Mouse (Mus musculus) hindbrain, embryonic 15.5 days (tissue): Measurements from ENCODE around the gene Wnt5b. TPM values are rescaled to one million over a fixed set of nuclear protein-coding genes. Genes with fewer than 3 reads are reported as not detected.
A peak's percentile ranks its signal among the peaks of the same experiment; 100 is the strongest.
"Not testable (repeated sequence)": the region's sequence is repeated elsewhere in the genome, so short reads cannot be mapped to it uniquely, and the experiment has no call there.

ENCODE experiments used
- ATAC-seq: fragments of 200-750 bp; cut with Nextera tagmentation; 2 replicates; pipeline ENCODE4 v1.8.0; 2017; ENCODE audit warnings: low read depth, moderate number of reproducible peaks, moderate TSS enrichment; ENCODE audit not compliant: low FRiP score
- H3K27ac ChIP-seq: fragments of 300-500 bp; sonication (generic); replicated peaks from 2 replicates; pipeline ENCODE4 v1.5.1; 2015; ENCODE audit warnings: mild to moderate bottlenecking, inconsistent platforms
- H3K27me3 ChIP-seq: fragments of 300-500 bp; sonication (generic); 2 replicates; pipeline ENCODE4 v1.6.1; 2015; ENCODE audit warnings: control low read depth, inconsistent platforms
- H3K36me3 ChIP-seq: fragments of 300-500 bp; sonication (generic); 2 replicates; pipeline ENCODE4 v1.6.1; 2015; ENCODE audit warnings: control low read depth, inconsistent platforms
- H3K4me1 ChIP-seq: fragments of 300-500 bp; sonication (generic); replicated peaks from 2 replicates; pipeline ENCODE4 v1.6.1; 2015; ENCODE audit warnings: control low read depth, inconsistent platforms
- H3K4me2 ChIP-seq: fragments of 300-500 bp; sonication (generic); 2 replicates; pipeline ENCODE4 v1.6.1; 2015; ENCODE audit warnings: moderate library complexity, mild to moderate bottlenecking, inconsistent platforms
- H3K4me3 ChIP-seq: fragments of 300-500 bp; sonication (generic); 2 replicates; pipeline ENCODE4 v1.5.1; 2015; ENCODE audit warnings: mild to moderate bottlenecking, inconsistent platforms
- H3K9ac ChIP-seq: fragments of 300-500 bp; sonication (generic); 2 replicates; pipeline ENCODE4 v1.6.1; 2015; ENCODE audit warnings: inconsistent platforms
- H3K9me3 ChIP-seq: fragments of 300-500 bp; sonication (generic); 2 replicates; pipeline ENCODE4 v1.6.1; 2016; ENCODE audit warnings: control low read depth, inconsistent platforms
- WGBS: fragments of 180-500 bp; shearing (Covaris S2); methylation state at CpG from one replicate; pipeline ENCODE4 v1.1.7; 2015; 5-methylcytosine and 5-hydroxymethylcytosine counted together
- polyA plus RNA-seq: library from polyadenylated mRNA; unstranded; fragments of >200 nt; fragmentation: Nextera tagmentation; extraction: Ambion mirVana; gene quantifications from 2 replicates; pipeline ENCODE4 v1.2.1, GENCODE M21; 2015

Wnt5b gene
- polyA plus RNA-seq, 1 experiment from 2014 or later = 6.6 TPM

DNA sequence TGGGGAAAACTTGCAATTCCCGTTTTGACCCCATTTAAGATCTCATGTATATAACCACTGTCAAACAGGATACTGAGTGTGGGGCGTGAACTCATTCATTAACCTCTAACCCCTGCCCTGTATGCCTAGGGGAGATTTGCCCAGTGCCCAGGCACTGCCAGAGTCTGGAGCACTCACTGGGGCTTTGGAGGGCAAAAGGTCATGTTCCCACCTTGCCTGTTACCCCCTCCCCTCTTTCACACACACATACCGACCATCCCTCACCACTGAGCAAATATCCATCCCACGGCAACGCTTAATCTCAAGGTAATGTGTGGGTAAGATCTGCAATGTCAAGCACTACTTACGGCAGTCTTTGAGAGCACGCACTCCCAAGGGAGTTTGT lies 51.5 kb downstream of the Wnt5b start:
- no peak overlapping the region for H3K9ac ChIP-seq
- H3K9me3 ChIP-seq = no peaks in the 10 kb centered on the region
- H3K4me3 ChIP-seq = no peak overlapping the region
- no peaks in the 10 kb centered on the region for H3K36me3 ChIP-seq
- peaks cover 24% of the 10 kb centered on the region for H3K4me1 ChIP-seq
- no peaks in the 10 kb centered on the region for H3K27me3 ChIP-seq
- ATAC-seq = 0 out of 2 replicates have a peak, but pooled peaks have one; percentile 7
- H3K4me2 ChIP-seq = no peak overlapping the region
- H3K27ac ChIP-seq = no peak overlapping the region
- WGBS = 23% methylated on average over 7 of the region's 7 CpGs

DNA sequence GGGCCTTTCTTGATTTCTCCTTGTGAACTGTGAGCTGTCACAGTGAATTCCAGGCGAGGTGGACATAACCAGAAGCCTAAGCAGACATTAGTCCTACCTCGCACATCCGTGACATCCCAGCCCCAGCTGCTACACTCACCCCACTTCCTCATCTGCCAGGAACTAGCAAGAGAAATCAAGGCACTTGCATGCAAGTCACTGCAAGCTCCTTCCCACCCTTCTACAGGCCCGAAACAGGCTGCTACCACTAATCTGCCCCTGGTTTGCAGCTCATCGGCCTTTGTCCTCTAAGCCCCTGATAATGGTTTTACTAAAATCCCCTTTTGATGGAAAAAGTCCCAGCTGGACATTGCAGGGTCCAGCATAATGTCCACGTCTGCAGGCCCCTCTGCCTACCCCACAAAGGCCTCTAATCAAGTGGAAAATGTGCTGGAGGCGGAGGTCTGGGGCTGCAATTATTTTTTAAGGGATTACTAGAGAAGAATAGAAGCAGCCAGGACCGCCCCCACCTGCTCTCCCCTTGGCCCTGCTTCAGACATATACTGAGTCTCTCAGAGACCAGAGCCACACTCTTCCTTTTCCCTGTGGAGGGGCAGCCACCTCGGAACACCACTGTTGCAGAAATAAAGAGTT lies 52.0 kb downstream of the Wnt5b start:
- no peak for ATAC-seq
- H3K9ac ChIP-seq = no peak overlapping the region
- H3K9me3 ChIP-seq = no peaks in the 10 kb centered on the region
- 37% methylated on average over 9 of the region's 9 CpGs for WGBS
- no peaks in the 10 kb centered on the region for H3K27me3 ChIP-seq
- peaks cover 24% of the 10 kb centered on the region for H3K4me1 ChIP-seq
- no peaks in the 10 kb centered on the region for H3K36me3 ChIP-seq
- H3K4me2 ChIP-seq = no peak overlapping the region
- H3K4me3 ChIP-seq = no peak overlapping the region
- no peak overlapping the region for H3K27ac ChIP-seq

DNA sequence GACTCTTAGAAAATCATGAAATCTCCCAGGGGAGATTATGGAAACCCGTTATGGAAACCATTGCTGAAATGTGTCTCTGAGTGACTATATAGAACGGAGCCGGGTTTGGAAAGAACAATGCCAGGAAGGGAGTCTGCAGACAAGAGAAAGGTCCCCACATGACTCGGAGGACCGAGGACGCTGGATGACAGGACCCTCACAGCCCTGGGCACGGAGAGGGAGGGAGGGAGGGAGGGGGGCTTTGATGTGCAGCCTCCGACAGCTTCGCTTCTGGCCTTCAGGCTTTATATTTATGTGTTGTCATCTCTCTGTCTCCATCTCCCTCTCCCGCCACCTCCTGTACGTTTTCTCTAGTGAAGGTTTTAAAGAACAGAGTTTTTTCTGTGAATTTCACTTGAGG lies 53.1 kb downstream of the Wnt5b start:
- no peaks in the 10 kb centered on the region for H3K27me3 ChIP-seq
- H3K27ac ChIP-seq = no peak overlapping the region
- peak overlapping the region; percentile 43 for H3K4me2 ChIP-seq
- peaks cover 24% of the 10 kb centered on the region for H3K4me1 ChIP-seq
- 0 out of 2 replicates have a peak overlapping the region, but pooled peaks have one; percentile 8 for H3K4me3 ChIP-seq
- H3K9ac ChIP-seq = 0 out of 2 replicates have a peak overlapping the region, but pooled peaks have one; percentile 2
- ATAC-seq = no peak
- H3K36me3 ChIP-seq = no peaks in the 10 kb centered on the region
- H3K9me3 ChIP-seq = no peaks in the 10 kb centered on the region
- WGBS = 15% methylated on average over 11 of the region's 11 CpGs

DNA sequence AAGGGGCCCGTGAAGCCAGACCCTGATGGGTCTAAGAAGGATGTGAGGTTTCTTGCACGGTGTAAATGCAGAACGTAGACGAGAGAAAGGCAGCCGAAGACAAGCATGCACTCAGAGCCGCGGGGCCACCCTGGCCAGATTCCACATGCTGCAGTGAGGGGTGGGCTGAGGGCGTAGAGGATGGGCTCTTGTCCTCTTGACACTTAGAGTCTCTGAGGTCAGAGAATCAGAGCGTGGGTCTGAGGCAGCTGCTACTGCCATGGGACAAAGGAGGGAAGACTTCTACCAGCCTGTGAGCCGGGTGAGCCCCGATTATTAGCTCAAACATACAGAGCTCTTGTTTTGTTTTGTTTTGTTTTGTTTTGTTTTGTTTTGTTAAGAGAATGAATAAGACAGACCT lies 53.6 kb downstream of the Wnt5b start:
- H3K4me1 ChIP-seq = peaks cover 24% of the 10 kb centered on the region
- 7% methylated on average over 11 of the region's 11 CpGs for WGBS
- H3K27ac ChIP-seq = no peak overlapping the region
- ATAC-seq = peak; percentile 19; the same call in 1 of the 2 replicates
- peak overlapping the region; percentile 43 for H3K4me2 ChIP-seq
- H3K36me3 ChIP-seq = no peaks in the 10 kb centered on the region
- no peaks in the 10 kb centered on the region for H3K27me3 ChIP-seq
- H3K9me3 ChIP-seq = no peaks in the 10 kb centered on the region
- H3K4me3 ChIP-seq = 0 out of 2 replicates have a peak overlapping the region, but pooled peaks have one; percentile 8
- no peak overlapping the region for H3K9ac ChIP-seq

DNA sequence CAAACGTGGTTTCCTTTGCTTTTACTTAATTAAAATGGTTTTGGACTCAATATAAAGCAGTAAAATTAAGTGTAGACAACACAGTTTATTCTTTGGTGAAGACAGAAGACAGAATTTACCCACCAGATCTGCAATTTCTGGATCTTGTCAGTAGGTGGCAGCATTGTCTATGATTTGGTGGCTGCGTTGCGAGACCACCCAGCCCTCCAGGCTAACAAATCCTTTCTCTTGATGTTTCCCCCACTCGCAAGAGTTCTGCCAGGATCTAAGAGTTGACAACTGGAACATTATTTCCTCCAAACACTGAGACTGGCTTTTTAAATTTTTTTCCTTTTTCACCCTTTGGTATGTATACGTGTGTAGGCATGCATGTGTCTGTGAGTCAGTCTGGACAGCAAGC lies 54.4 kb downstream of the Wnt5b start:
- H3K4me2 ChIP-seq = peak overlapping the region; percentile 21; the same call in 1 of the 2 replicates
- no peak overlapping the region for H3K27ac ChIP-seq
- H3K9me3 ChIP-seq = no peaks in the 10 kb centered on the region
- no peak overlapping the region for H3K9ac ChIP-seq
- peak; percentile 17; the same call in 1 of the 2 replicates for ATAC-seq
- no peak overlapping the region for H3K4me3 ChIP-seq
- H3K4me1 ChIP-seq = peaks cover 25% of the 10 kb centered on the region
- H3K27me3 ChIP-seq = no peaks in the 10 kb centered on the region
- H3K36me3 ChIP-seq = no peaks in the 10 kb centered on the region
- 13% methylated on average over 5 of the region's 5 CpGs for WGBS

DNA sequence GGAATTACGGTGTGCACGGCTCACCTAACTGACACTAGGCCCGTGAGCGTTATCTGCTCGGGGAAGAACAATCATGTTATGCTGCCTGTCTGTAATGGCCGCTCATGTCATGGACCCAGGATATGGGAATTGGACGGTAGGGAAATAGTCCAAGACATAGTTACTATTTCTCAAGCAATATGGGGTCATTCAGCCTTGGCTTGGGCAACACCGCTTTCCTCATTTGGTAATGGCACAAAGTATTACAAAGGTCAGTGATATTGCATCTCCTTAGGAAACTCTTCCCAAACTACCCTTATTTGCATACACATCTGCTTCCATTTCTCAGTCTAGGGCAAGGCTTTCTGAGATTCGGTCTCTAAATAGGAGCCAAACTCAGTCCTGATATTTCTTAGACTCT lies 56.5 kb downstream of the Wnt5b start:
- H3K9ac ChIP-seq = no peak overlapping the region
- H3K36me3 ChIP-seq = 0 out of 2 replicates have a peak, but pooled peaks cover 3% of the 10 kb centered on the region
- H3K27me3 ChIP-seq = no peaks in the 10 kb centered on the region
- H3K9me3 ChIP-seq = no peaks in the 10 kb centered on the region
- no peak overlapping the region for H3K27ac ChIP-seq
- no peak overlapping the region for H3K4me2 ChIP-seq
- H3K4me3 ChIP-seq = no peak overlapping the region
- peaks cover 45% of the 10 kb centered on the region for H3K4me1 ChIP-seq
- ATAC-seq = no peak
- 93% methylated on average over 9 of the region's 9 CpGs for WGBS

DNA sequence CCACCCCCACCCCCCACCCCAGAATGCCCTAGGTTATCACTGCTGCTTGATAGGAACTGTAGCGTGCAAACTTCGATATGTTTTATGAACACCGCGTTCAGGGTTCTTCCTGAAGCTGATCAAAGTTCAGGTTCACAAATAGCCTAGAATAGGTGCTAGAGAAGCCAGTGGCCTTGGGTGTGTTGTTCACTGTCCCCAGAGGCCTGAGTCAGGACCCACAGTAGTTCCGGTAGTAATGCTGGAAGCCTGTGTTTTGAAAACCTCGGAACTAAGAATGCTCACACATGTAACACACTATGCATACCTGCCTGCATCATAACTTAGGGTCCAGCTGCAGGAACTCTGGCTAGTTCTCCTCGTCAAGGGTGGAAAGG lies 57.1 kb downstream of the Wnt5b start:
- no peaks in the 10 kb centered on the region for H3K27me3 ChIP-seq
- no peak for ATAC-seq
- no peak overlapping the region for H3K4me2 ChIP-seq
- H3K9ac ChIP-seq = no peak overlapping the region
- no peak overlapping the region for H3K27ac ChIP-seq
- no peak overlapping the region for H3K4me3 ChIP-seq
- no peaks in the 10 kb centered on the region for H3K9me3 ChIP-seq
- 94% methylated on average over 7 of the region's 7 CpGs for WGBS
- peaks cover 44% of the 10 kb centered on the region for H3K4me1 ChIP-seq
- H3K36me3 ChIP-seq = 0 out of 2 replicates have a peak, but pooled peaks cover 3% of the 10 kb centered on the region

DNA sequence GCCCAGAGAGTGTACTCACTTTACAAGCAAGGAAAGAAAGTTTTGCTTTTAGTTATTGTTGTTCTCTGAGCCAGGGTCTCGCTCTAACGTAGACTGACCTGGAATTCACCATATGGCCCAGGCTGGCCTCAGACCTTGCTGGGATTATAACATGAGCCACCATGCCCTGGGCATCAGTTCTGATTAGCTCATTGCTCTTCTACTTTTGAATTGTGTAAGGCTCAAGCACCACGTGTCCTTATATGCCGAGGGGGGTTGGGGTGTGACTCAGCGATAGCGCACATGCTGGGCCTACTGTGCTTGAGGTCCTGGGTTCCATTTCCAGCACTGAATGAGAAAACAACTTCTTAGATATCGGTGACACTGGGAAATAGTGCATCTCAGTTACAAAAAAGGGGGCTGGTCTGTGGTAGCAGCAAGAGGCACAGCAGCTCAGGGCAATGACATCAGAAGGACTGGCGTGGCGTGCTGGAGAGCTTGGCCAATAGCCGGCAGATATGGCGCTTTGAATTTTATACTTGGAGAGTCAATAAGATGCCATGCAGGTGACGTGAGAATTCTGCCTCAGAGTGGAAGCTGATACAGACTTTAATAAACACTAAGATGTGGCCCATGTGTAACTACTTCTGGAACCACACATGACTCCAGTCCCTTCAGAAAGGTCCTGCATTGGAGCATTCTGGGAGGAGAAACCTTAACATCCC lies 57.6 kb downstream of the Wnt5b start:
- H3K4me2 ChIP-seq = no peak overlapping the region
- H3K9me3 ChIP-seq = no peaks in the 10 kb centered on the region
- no peak overlapping the region for H3K27ac ChIP-seq
- 92% methylated on average over 12 of the region's 12 CpGs for WGBS
- H3K4me1 ChIP-seq = peaks cover 47% of the 10 kb centered on the region
- H3K36me3 ChIP-seq = 0 out of 2 replicates have a peak, but pooled peaks cover 3% of the 10 kb centered on the region
- no peak overlapping the region for H3K4me3 ChIP-seq
- H3K27me3 ChIP-seq = no peaks in the 10 kb centered on the region
- ATAC-seq = no peak
- H3K9ac ChIP-seq = no peak overlapping the region

DNA sequence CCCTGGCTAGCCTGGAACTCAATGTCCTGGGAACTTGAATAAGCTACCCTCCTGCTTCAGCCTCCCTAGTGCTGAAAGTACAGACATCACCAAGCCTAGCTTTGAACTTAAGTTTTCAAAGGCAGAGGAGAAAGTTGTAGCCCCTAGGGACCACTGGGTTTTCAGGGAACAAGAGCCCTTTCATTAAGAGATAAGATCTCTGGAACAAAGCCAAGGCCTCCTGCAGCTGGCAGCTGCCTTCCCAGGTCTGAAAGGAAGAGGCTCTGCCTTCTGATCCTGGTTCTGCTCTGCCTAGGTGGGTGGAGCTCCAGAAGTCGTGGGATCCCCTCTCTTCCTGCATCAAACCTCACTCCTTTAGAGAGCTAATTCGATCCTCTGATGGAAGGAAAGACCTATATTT lies 58.7 kb downstream of the Wnt5b start:
- Histone ChIP-seq H3K36me3 (0 out of 2 replicates have a peak, but pooled peaks cover 3% of the 10 kb centered on the region), H3K4me2 (no peak overlapping the region), H3K4me3 (no peak overlapping the region), H3K27ac (no peak overlapping the region), H3K9ac (no peak overlapping the region), H3K4me1 (peaks cover 41% of the 10 kb centered on the region), H3K9me3 (no peaks in the 10 kb centered on the region), H3K27me3 (no peaks in the 10 kb centered on the region)
- ATAC-seq = no peak
- 13% methylated on average over 2 of the region's 2 CpGs for WGBS

DNA sequence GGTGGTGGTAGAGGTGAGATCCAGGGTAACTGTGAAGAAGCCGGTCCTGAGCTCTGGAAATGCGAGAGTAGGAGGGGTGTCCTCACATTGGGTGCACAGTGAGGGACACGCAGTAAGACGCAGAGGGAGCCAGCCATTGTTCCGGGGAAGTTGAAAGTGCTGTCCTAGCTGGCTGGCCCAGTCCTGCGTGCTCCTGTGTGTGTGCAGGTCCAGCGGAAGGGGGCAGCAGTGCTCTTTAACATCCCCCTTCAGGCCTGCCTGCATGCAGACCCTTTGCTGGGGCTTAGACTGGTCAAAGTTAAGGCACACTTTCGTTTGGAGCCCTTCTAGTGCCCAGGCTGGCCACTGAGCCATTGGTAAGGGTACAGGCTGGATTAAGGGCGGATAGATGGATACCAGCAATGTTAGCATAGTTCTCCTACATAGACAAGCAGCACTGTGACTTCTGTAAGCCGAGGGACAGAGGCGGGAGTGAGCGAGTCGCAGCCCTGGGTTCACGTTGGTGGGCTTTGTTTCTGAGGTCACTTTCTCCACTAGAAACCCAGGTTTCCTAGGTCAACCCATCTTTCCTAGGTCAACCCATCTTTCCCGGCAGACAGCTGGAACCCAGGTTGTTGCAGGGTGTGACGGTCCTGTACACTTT lies 61.1 kb downstream of the Wnt5b start:
- peak overlapping the region; percentile 76 for H3K4me3 ChIP-seq
- peak overlapping the region; percentile 99 for H3K4me2 ChIP-seq
- H3K27me3 ChIP-seq = no peaks in the 10 kb centered on the region
- peak; percentile 17; the same call in 1 of the 2 replicates for ATAC-seq
- 0 out of 2 replicates have a peak, but pooled peaks cover 3% of the 10 kb centered on the region for H3K36me3 ChIP-seq
- H3K9ac ChIP-seq = peak overlapping the region; percentile 18; the same call in 1 of the 2 replicates
- H3K27ac ChIP-seq = no peak overlapping the region
- H3K4me1 ChIP-seq = peaks cover 42% of the 10 kb centered on the region
- H3K9me3 ChIP-seq = no peaks in the 10 kb centered on the region
- 34% methylated on average over 16 of the region's 16 CpGs for WGBS

DNA sequence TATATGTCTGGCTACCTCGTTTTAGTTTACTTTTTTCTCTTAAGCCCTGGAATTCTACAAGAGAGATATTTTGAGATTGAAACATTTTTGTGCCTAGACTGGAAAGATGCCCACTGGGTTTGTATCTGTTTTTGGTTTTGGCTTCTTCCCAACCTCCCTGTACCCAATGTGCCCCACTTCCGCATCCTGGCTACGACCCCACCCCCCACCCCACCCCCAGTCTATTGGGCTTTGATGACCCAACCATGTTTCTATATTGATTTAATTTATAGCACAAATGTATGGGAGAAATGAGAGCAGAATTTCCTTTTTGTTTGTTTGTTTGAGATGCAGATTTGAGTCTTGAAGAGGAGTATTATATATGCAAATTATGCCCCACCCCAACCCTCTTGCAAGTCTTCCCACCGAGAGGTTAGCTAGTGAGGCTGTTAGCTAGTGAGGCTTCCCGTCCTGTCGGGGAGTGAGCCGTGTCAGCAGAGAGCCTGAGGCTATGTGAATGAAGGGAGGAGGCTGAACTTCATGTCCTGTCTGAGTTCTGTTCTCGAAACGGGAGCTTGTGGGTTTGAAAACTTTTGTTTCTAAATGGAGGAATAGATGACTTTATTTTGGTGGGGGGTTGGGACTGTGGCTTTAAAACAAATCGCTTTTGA lies 62.3 kb downstream of the Wnt5b start:
- not testable (repeated sequence) for H3K27me3 ChIP-seq, H3K27ac ChIP-seq, H3K9me3 ChIP-seq, H3K36me3 ChIP-seq, ATAC-seq
- 0 out of 2 replicates have a peak overlapping the region, but pooled peaks have one; percentile 8 for H3K9ac ChIP-seq
- peak overlapping the region; percentile 76 for H3K4me3 ChIP-seq
- peak overlapping the region; percentile 99 for H3K4me2 ChIP-seq
- 5% methylated on average over 10 of the region's 10 CpGs for WGBS
- H3K4me1 ChIP-seq = peaks cover 45% of the 10 kb centered on the region
